Mouse (Mus musculus): ENCODE measurements at regions not wholly inside any gene's neighbourhood (a gene's known extent, or its start where the extent isn't known, plus 50 kb on each side); places are given as distances from the start of the nearest gene placed in this dataset.

- no peak for DNase-seq (ENCODE audit: low read depth, low spot score)
These were observed 167.0 kb upstream of the Slc22a22 start for GRCm38 (mm10) chr15:57644331-57644953.

GRCm38 (mm10) chr15:57639115-57639514 lies 161.7 kb upstream of the Slc22a22 start:
- peak; percentile 74 for DNase-seq (ENCODE audit: low read depth, low spot score)

GRCm38 (mm10) chr15:57633067-57633466 lies 155.6 kb upstream of the Slc22a22 start:
- peak; percentile 42 for DNase-seq (ENCODE audit: low read depth, low spot score)

- DNase-seq (ENCODE audit: low read depth, low spot score) = no peak
These were observed 155.1 kb upstream of the Slc22a22 start for GRCm38 (mm10) chr15:57632537-57632936.

GRCm38 (mm10) chr15:57618466-57618865 lies 141.0 kb upstream of the Slc22a22 start:
- no peak for DNase-seq (ENCODE audit: low read depth, low spot score)

GRCm38 (mm10) chr15:57616880-57617391 lies 139.5 kb upstream of the Slc22a22 start:
- DNase-seq (ENCODE audit: low read depth, low spot score) = no peak

GRCm38 (mm10) chr15:57610006-57610405 lies 132.6 kb upstream of the Slc22a22 start:
- DNase-seq (ENCODE audit: low read depth, low spot score) = no peak

GRCm38 (mm10) chr15:57608519-57608918 lies 131.1 kb upstream of the Slc22a22 start:
- DNase-seq (ENCODE audit: low read depth, low spot score) = no peak

GRCm38 (mm10) chr15:57600562-57600961 lies 123.1 kb upstream of the Slc22a22 start:
- DNase-seq (ENCODE audit: low read depth, low spot score) = no peak

- DNase-seq (ENCODE audit: low read depth, low spot score) = no peak
These were observed 116.0 kb upstream of the Slc22a22 start for GRCm38 (mm10) chr15:57593326-57594004.

- no peak for DNase-seq (ENCODE audit: low read depth, low spot score)
These were observed 113.3 kb upstream of the Slc22a22 start for GRCm38 (mm10) chr15:57590597-57591219.

GRCm38 (mm10) chr15:57589404-57590377 lies 112.3 kb upstream of the Slc22a22 start:
- no peak for DNase-seq (ENCODE audit: low read depth, low spot score)

GRCm38 (mm10) chr15:57585411-57585810 lies 108.0 kb upstream of the Slc22a22 start:
- no peak for DNase-seq (ENCODE audit: low read depth, low spot score)

GRCm38 (mm10) chr15:57584498-57584897 lies 107.1 kb upstream of the Slc22a22 start:
- DNase-seq (ENCODE audit: low read depth, low spot score) = no peak

- no peak for DNase-seq (ENCODE audit: low read depth, low spot score)
These were observed 103.8 kb upstream of the Slc22a22 start for GRCm38 (mm10) chr15:57581266-57581665.

- DNase-seq (ENCODE audit: low read depth, low spot score) = no peak
These were observed 101.4 kb upstream of the Slc22a22 start for GRCm38 (mm10) chr15:57578794-57579193.

GRCm38 (mm10) chr15:57574080-57574618 lies 96.7 kb upstream of the Slc22a22 start:
- no peak for DNase-seq (ENCODE audit: low read depth, low spot score)

- DNase-seq (ENCODE audit: low read depth, low spot score) = no peak
These were observed 95.0 kb upstream of the Slc22a22 start for GRCm38 (mm10) chr15:57572460-57572859.

- no peak for DNase-seq (ENCODE audit: low read depth, low spot score)
These were observed 90.7 kb upstream of the Slc22a22 start for GRCm38 (mm10) chr15:57568006-57568630.

- no peak for DNase-seq (ENCODE audit: low read depth, low spot score)
These were observed 69.7 kb upstream of the Slc22a22 start for GRCm38 (mm10) chr15:57547154-57547553.

GRCm38 (mm10) chr15:57545141-57545540 lies 67.7 kb upstream of the Slc22a22 start:
- DNase-seq (ENCODE audit: low read depth, low spot score) = no peak

All from telencephalon, adult 2 months (tissue).